Mouse (Mus musculus): Measurements from ENCODE around the gene Actr1b. TPM values are rescaled to one million over a fixed set of nuclear protein-coding genes. Genes with fewer than 3 reads are reported as not detected.
"Not testable (repeated sequence)": the region's sequence is repeated elsewhere in the genome, so short reads cannot be mapped to it uniquely, and the experiment has no call there.

Actr1b gene
- polyA plus RNA-seq, 1 experiment from 2014 or later, result 135 TPM

GRCm38 (mm10) chr1:36668007-36668406 is 46.2 kb downstream of the Actr1b start:
- not testable (repeated sequence) for H3K4me2 ChIP-seq (ENCODE audit: low read depth); H3K4me1 ChIP-seq (ENCODE audit: control insufficient read depth, insufficient read depth, low read length); H3K27me3 ChIP-seq (ENCODE audit: control insufficient read depth, insufficient read depth, low read length); H3K9ac ChIP-seq (ENCODE audit: low read length); H3K36me3 ChIP-seq (ENCODE audit: control insufficient read depth, insufficient read depth, low read length); ATAC-seq (ENCODE audit: insufficient read depth, low FRiP score, low TSS enrichment); DNase-seq (ENCODE audit: low spot score); H3K4me3 ChIP-seq (ENCODE audit: low read depth, low read length); H3K9me3 ChIP-seq (ENCODE audit: control insufficient read depth, low read length); H3K27ac ChIP-seq (ENCODE audit: low read depth, low read length)
- WGBS, result 57% methylated on average over 4 of the region's 4 CpGs

- Histone ChIP-seq H3K9me3 (ENCODE audit: control insufficient read depth, low read length) (no peaks in the 10 kb centered on the region), H3K27me3 (ENCODE audit: control insufficient read depth, insufficient read depth, low read length) (no peaks in the 10 kb centered on the region), H3K36me3 (ENCODE audit: control insufficient read depth, insufficient read depth, low read length) (no peaks in the 10 kb centered on the region), H3K27ac (ENCODE audit: low read depth, low read length) (no peak overlapping the region), H3K4me2 (ENCODE audit: low read depth) (no peak overlapping the region), H3K9ac (ENCODE audit: low read length) (no peak overlapping the region), H3K4me1 (ENCODE audit: control insufficient read depth, insufficient read depth, low read length) (peaks cover 2% of the 10 kb centered on the region; the same call in 1 of the 2 replicates), H3K4me3 (ENCODE audit: low read depth, low read length) (no peak overlapping the region)
- DNase-seq (ENCODE audit: low spot score) (no peak), ATAC-seq (ENCODE audit: insufficient read depth, low FRiP score, low TSS enrichment) (no peak)
- WGBS, result 56% methylated on average over 4 of the region's 4 CpGs
Measured at GRCm38 (mm10) chr1:36665934-36666333, 48.3 kb downstream of the Actr1b start.

GRCm38 (mm10) chr1:36665165-36665723 is 49.0 kb downstream of the Actr1b start:
- Histone ChIP-seq H3K9ac (ENCODE audit: low read length) (no peak overlapping the region), H3K4me3 (ENCODE audit: low read depth, low read length) (no peak overlapping the region), H3K4me1 (ENCODE audit: control insufficient read depth, insufficient read depth, low read length) (peaks cover 2% of the 10 kb centered on the region; the same call in 1 of the 2 replicates), H3K27me3 (ENCODE audit: control insufficient read depth, insufficient read depth, low read length) (no peaks in the 10 kb centered on the region), H3K4me2 (ENCODE audit: low read depth) (no peak overlapping the region), H3K36me3 (ENCODE audit: control insufficient read depth, insufficient read depth, low read length) (no peaks in the 10 kb centered on the region), H3K9me3 (ENCODE audit: control insufficient read depth, low read length) (no peaks in the 10 kb centered on the region), H3K27ac (ENCODE audit: low read depth, low read length) (no peak overlapping the region)
- ATAC-seq (ENCODE audit: insufficient read depth, low FRiP score, low TSS enrichment) (no peak), DNase-seq (ENCODE audit: low spot score) (no peak)
- 56% methylated on average over 11 of the region's 11 CpGs for WGBS

GRCm38 (mm10) chr1:36664457-36664856 is 49.8 kb downstream of the Actr1b start:
- ATAC-seq (ENCODE audit: insufficient read depth, low FRiP score, low TSS enrichment) (no peak), DNase-seq (ENCODE audit: low spot score) (no peak)
- Histone ChIP-seq H3K9me3 (ENCODE audit: control insufficient read depth, low read length) (no peaks in the 10 kb centered on the region), H3K36me3 (ENCODE audit: control insufficient read depth, insufficient read depth, low read length) (no peaks in the 10 kb centered on the region), H3K27ac (ENCODE audit: low read depth, low read length) (no peak overlapping the region), H3K4me3 (ENCODE audit: low read depth, low read length) (no peak overlapping the region), H3K9ac (ENCODE audit: low read length) (no peak overlapping the region), H3K4me1 (ENCODE audit: control insufficient read depth, insufficient read depth, low read length) (peaks cover 2% of the 10 kb centered on the region; the same call in 1 of the 2 replicates), H3K27me3 (ENCODE audit: control insufficient read depth, insufficient read depth, low read length) (no peaks in the 10 kb centered on the region), H3K4me2 (ENCODE audit: low read depth) (no peak overlapping the region)
- WGBS, result 81% methylated on average over 4 of the region's 4 CpGs

GRCm38 (mm10) chr1:36658621-36659399 is 55.4 kb downstream of the Actr1b start:
- DNase-seq (ENCODE audit: low spot score) (no peak), ATAC-seq (ENCODE audit: insufficient read depth, low FRiP score, low TSS enrichment) (no peak)
- H3K9ac ChIP-seq (ENCODE audit: low read length), result no peak overlapping the region; the same call in 1 of the 2 replicates
- no peaks in the 10 kb centered on the region for H3K36me3 ChIP-seq (ENCODE audit: control insufficient read depth, insufficient read depth, low read length)
- no peak overlapping the region for H3K4me2 ChIP-seq (ENCODE audit: low read depth)
- H3K4me1 ChIP-seq (ENCODE audit: control insufficient read depth, insufficient read depth, low read length), result no peaks in the 10 kb centered on the region
- H3K27me3 ChIP-seq (ENCODE audit: control insufficient read depth, insufficient read depth, low read length), result no peaks in the 10 kb centered on the region
- H3K27ac ChIP-seq (ENCODE audit: low read depth, low read length), result no peak overlapping the region
- WGBS, result 76% methylated on average over 7 of the region's 7 CpGs
- no peaks in the 10 kb centered on the region for H3K9me3 ChIP-seq (ENCODE audit: control insufficient read depth, low read length)
- H3K4me3 ChIP-seq (ENCODE audit: low read depth, low read length), result no peak overlapping the region

GRCm38 (mm10) chr1:36657658-36658415 is 56.4 kb downstream of the Actr1b start:
- 79% methylated on average over 4 of the region's 4 CpGs for WGBS
- no peak overlapping the region for H3K27ac ChIP-seq (ENCODE audit: low read depth, low read length)
- no peak overlapping the region for H3K4me3 ChIP-seq (ENCODE audit: low read depth, low read length)
- ATAC-seq (ENCODE audit: insufficient read depth, low FRiP score, low TSS enrichment) (no peak), DNase-seq (ENCODE audit: low spot score) (no peak)
- H3K4me1 ChIP-seq (ENCODE audit: control insufficient read depth, insufficient read depth, low read length), result no peaks in the 10 kb centered on the region
- H3K4me2 ChIP-seq (ENCODE audit: low read depth), result no peak overlapping the region
- no peaks in the 10 kb centered on the region for H3K9me3 ChIP-seq (ENCODE audit: control insufficient read depth, low read length)
- H3K27me3 ChIP-seq (ENCODE audit: control insufficient read depth, insufficient read depth, low read length), result no peaks in the 10 kb centered on the region
- no peak overlapping the region for H3K9ac ChIP-seq (ENCODE audit: low read length)
- H3K36me3 ChIP-seq (ENCODE audit: control insufficient read depth, insufficient read depth, low read length), result no peaks in the 10 kb centered on the region

GRCm38 (mm10) chr1:36656233-36656632 is 58.0 kb downstream of the Actr1b start:
- Histone ChIP-seq H3K36me3 (ENCODE audit: control insufficient read depth, insufficient read depth, low read length) (no peaks in the 10 kb centered on the region), H3K4me3 (ENCODE audit: low read depth, low read length) (no peak overlapping the region), H3K27me3 (ENCODE audit: control insufficient read depth, insufficient read depth, low read length) (no peaks in the 10 kb centered on the region), H3K9me3 (ENCODE audit: control insufficient read depth, low read length) (no peaks in the 10 kb centered on the region), H3K9ac (ENCODE audit: low read length) (no peak overlapping the region), H3K4me1 (ENCODE audit: control insufficient read depth, insufficient read depth, low read length) (no peaks in the 10 kb centered on the region), H3K4me2 (ENCODE audit: low read depth) (no peak overlapping the region), H3K27ac (ENCODE audit: low read depth, low read length) (no peak overlapping the region)
- 89% methylated on average over 3 of the region's 3 CpGs for WGBS
- DNase-seq (ENCODE audit: low spot score), result no peak
- no peak for ATAC-seq (ENCODE audit: insufficient read depth, low FRiP score, low TSS enrichment)

- Histone ChIP-seq H3K9me3 (ENCODE audit: control insufficient read depth, low read length) (no peaks in the 10 kb centered on the region), H3K9ac (ENCODE audit: low read length) (no peak overlapping the region), H3K27me3 (ENCODE audit: control insufficient read depth, insufficient read depth, low read length) (no peaks in the 10 kb centered on the region), H3K36me3 (ENCODE audit: control insufficient read depth, insufficient read depth, low read length) (no peaks in the 10 kb centered on the region), H3K4me2 (ENCODE audit: low read depth) (no peak overlapping the region), H3K27ac (ENCODE audit: low read depth, low read length) (no peak overlapping the region), H3K4me3 (ENCODE audit: low read depth, low read length) (no peak overlapping the region), H3K4me1 (ENCODE audit: control insufficient read depth, insufficient read depth, low read length) (no peaks in the 10 kb centered on the region)
- DNase-seq (ENCODE audit: low spot score) (no peak), ATAC-seq (ENCODE audit: insufficient read depth, low FRiP score, low TSS enrichment) (no peak)
- WGBS, result 89% methylated on average over 5 of the region's 5 CpGs
Measured at GRCm38 (mm10) chr1:36655039-36655438, 59.2 kb downstream of the Actr1b start.

All from neural tube, embryonic 11.5 days (tissue).